Mouse (Mus musculus) embryonic facial prominence, embryonic 11.5 days (tissue): ENCODE results near the gene Agps. TPM values are rescaled to one million over a fixed set of nuclear protein-coding genes. Genes with fewer than 3 reads are reported as not detected.
A peak's percentile ranks its signal among the peaks of the same experiment; 100 is the strongest.

Experiments used
- ATAC-seq: fragments of 200-750 bp; cut with Nextera tagmentation; replicated peaks from 2 replicates; pipeline ENCODE4 v1.8.0; 2017; ENCODE audit warnings: low read depth; ENCODE audit not compliant: insufficient number of reproducible peaks, low FRiP score, low TSS enrichment
- DNase-seq: peaks from one replicate; pipeline ENCODE4 v3.0.0-alpha.2; 2015; ENCODE audit warnings: low spot score
- H3K27ac ChIP-seq: fragments of 300-500 bp; sonication (generic); replicated peaks from 2 replicates; pipeline ENCODE4 v1.5.1; 2014; ENCODE audit warnings: mild to moderate bottlenecking, low read depth, low read length, control low read depth
- H3K27me3 ChIP-seq: fragments of 300-500 bp; sonication (generic); 2 replicates; pipeline ENCODE4 v1.6.1; 2014; ENCODE audit warnings: mild to moderate bottlenecking, low read length, moderate library complexity, mixed read lengths; ENCODE audit not compliant: control insufficient read depth, insufficient read depth
- H3K36me3 ChIP-seq: fragments of 300-500 bp; sonication (generic); replicated peaks from 2 replicates; pipeline ENCODE4 v1.6.1; 2014; ENCODE audit warnings: low read depth, mild to moderate bottlenecking, low read length, moderate library complexity, mixed read lengths; ENCODE audit not compliant: control insufficient read depth, insufficient read depth
- H3K4me1 ChIP-seq: fragments of 300-500 bp; sonication (generic); 2 replicates; pipeline ENCODE4 v1.6.1; 2014; ENCODE audit warnings: low read length, mixed read lengths; ENCODE audit not compliant: control insufficient read depth, insufficient read depth
- H3K4me2 ChIP-seq: fragments of 300-500 bp; sonication (generic); 2 replicates; pipeline ENCODE4 v1.6.1; 2014; ENCODE audit warnings: low read depth, mild to moderate bottlenecking, control low read depth, low read length, moderate library complexity
- H3K4me3 ChIP-seq: fragments of 300-500 bp; sonication (generic); 2 replicates; pipeline ENCODE4 v1.5.1; 2014; ENCODE audit warnings: low read depth, low read length, control low read depth
- H3K9ac ChIP-seq: fragments of 300-500 bp; sonication (generic); replicated peaks from 2 replicates; pipeline ENCODE4 v1.6.1; 2014; ENCODE audit warnings: mild to moderate bottlenecking, control low read depth, low read length
- H3K9me3 ChIP-seq: fragments of 300-500 bp; sonication (generic); replicated peaks from 2 replicates; pipeline ENCODE4 v1.6.1; 2016; ENCODE audit warnings: mild to moderate bottlenecking, low read length, inconsistent platforms, mixed read lengths; ENCODE audit not compliant: control insufficient read depth
- WGBS: fragments of 180-500 bp; shearing (Covaris S2); extraction: QIAGEN DNeasy Blood & Tissue Kit; methylation state at CpG from one replicate; pipeline ENCODE4 v1.1.7; 2014; 5-methylcytosine and 5-hydroxymethylcytosine counted together
- polyA plus RNA-seq: library from polyadenylated mRNA; unstranded; fragments of >200 nt; fragmentation: Nextera tagmentation; extraction: Ambion mirVana; gene quantifications from 2 replicates; pipeline ENCODE4 v1.2.1, GENCODE M21; 2014

Gene Agps
- polyA plus RNA-seq, 1 experiment from 2014 or later, result 45.3 TPM

- H3K27ac ChIP-seq, result peak overlapping the region; percentile 7; the same call in 1 of the 2 replicates
- 9% methylated on average over 15 of the region's 15 CpGs for WGBS
- H3K27me3 ChIP-seq, result no peaks in the 10 kb centered on the region
These were observed 127.9 kb downstream of the Agps start for GRCm38 (mm10) chr2:75959850-75960365.

GRCm38 (mm10) chr2:75960366-75961330 is 128.7 kb downstream of the Agps start:
- 51% methylated on average over 15 of the region's 15 CpGs for WGBS
- H3K36me3 ChIP-seq, result no peaks in the 10 kb centered on the region
- ATAC-seq, result no peak
- no peak overlapping the region for H3K4me3 ChIP-seq
- no peak overlapping the region; the same call in 1 of the 2 replicates for H3K9ac ChIP-seq
- H3K4me2 ChIP-seq, result no peak overlapping the region; the same call in 1 of the 2 replicates
- DNase-seq, result no peak
- H3K4me1 ChIP-seq, result peaks cover 3% of the 10 kb centered on the region; the same call in 1 of the 2 replicates
- no peaks in the 10 kb centered on the region for H3K9me3 ChIP-seq
- H3K27ac ChIP-seq, result peak overlapping the region; percentile 7; the same call in 1 of the 2 replicates
- H3K27me3 ChIP-seq, result no peaks in the 10 kb centered on the region

More at GRCm38 (mm10) chr2:75959850-75960365, 127.9 kb downstream of the Agps start:
- DNase-seq (peak; percentile 54), ATAC-seq (0 out of 2 replicates have a peak, but pooled peaks have one; percentile 64)
- Histone ChIP-seq H3K9ac (peak overlapping the region; percentile 43; the same call in 1 of the 2 replicates), H3K4me3 (no peak overlapping the region), H3K4me1 (peaks cover 3% of the 10 kb centered on the region; the same call in 1 of the 2 replicates), H3K9me3 (no peaks in the 10 kb centered on the region), H3K36me3 (no peaks in the 10 kb centered on the region), H3K4me2 (peak overlapping the region; percentile 5)

GRCm38 (mm10) chr2:75963211-75963840 is 131.3 kb downstream of the Agps start:
- 53% methylated on average over 10 of the region's 10 CpGs for WGBS
- Histone ChIP-seq H3K4me3 (no peak overlapping the region), H3K4me1 (peaks cover 3% of the 10 kb centered on the region; the same call in 1 of the 2 replicates), H3K27me3 (no peaks in the 10 kb centered on the region), H3K9ac (no peak overlapping the region), H3K27ac (no peak overlapping the region), H3K9me3 (no peaks in the 10 kb centered on the region), H3K36me3 (no peaks in the 10 kb centered on the region), H3K4me2 (no peak overlapping the region)
- DNase-seq, result no peak
- no peak for ATAC-seq

GRCm38 (mm10) chr2:75964051-75964450 is 132.1 kb downstream of the Agps start:
- no peak for DNase-seq
- ATAC-seq, result no peak
- Histone ChIP-seq H3K4me3 (no peak overlapping the region), H3K4me2 (no peak overlapping the region), H3K27me3 (no peaks in the 10 kb centered on the region), H3K9ac (no peak overlapping the region), H3K27ac (no peak overlapping the region), H3K4me1 (peaks cover 3% of the 10 kb centered on the region; the same call in 1 of the 2 replicates), H3K36me3 (no peaks in the 10 kb centered on the region), H3K9me3 (no peaks in the 10 kb centered on the region)
- 69% methylated on average over 5 of the region's 5 CpGs for WGBS

- Histone ChIP-seq H3K9ac (no peak overlapping the region), H3K9me3 (no peaks in the 10 kb centered on the region), H3K4me1 (peaks cover 3% of the 10 kb centered on the region; the same call in 1 of the 2 replicates), H3K27me3 (no peaks in the 10 kb centered on the region), H3K36me3 (no peaks in the 10 kb centered on the region), H3K27ac (no peak overlapping the region), H3K4me3 (no peak overlapping the region), H3K4me2 (peak overlapping the region; percentile 22)
- ATAC-seq (no peak), DNase-seq (peak; percentile 78)
- 18% methylated on average over 14 of the region's 14 CpGs for WGBS
These were observed 132.5 kb downstream of the Agps start for GRCm38 (mm10) chr2:75964512-75964911.

- DNase-seq (peak; percentile 83), ATAC-seq (no peak)
- H3K9me3 ChIP-seq, result no peaks in the 10 kb centered on the region
- H3K4me1 ChIP-seq, result peaks cover 3% of the 10 kb centered on the region; the same call in 1 of the 2 replicates
- WGBS, result 29% methylated on average over 5 of the region's 5 CpGs
- no peaks in the 10 kb centered on the region for H3K27me3 ChIP-seq
- peak overlapping the region; percentile 22 for H3K4me2 ChIP-seq
- H3K4me3 ChIP-seq, result no peak overlapping the region
- no peak overlapping the region for H3K27ac ChIP-seq
- no peak overlapping the region for H3K9ac ChIP-seq
- H3K36me3 ChIP-seq, result no peaks in the 10 kb centered on the region
These were observed 133.0 kb downstream of the Agps start for GRCm38 (mm10) chr2:75964972-75965371.

- no peaks in the 10 kb centered on the region for H3K9me3 ChIP-seq
- no peaks in the 10 kb centered on the region for H3K27me3 ChIP-seq
- WGBS, result 63% methylated on average over 9 of the region's 9 CpGs
- H3K36me3 ChIP-seq, result no peaks in the 10 kb centered on the region
- H3K9ac ChIP-seq, result no peak overlapping the region
- no peak overlapping the region for H3K4me2 ChIP-seq
- no peak overlapping the region for H3K27ac ChIP-seq
- no peaks in the 10 kb centered on the region for H3K4me1 ChIP-seq
- no peak overlapping the region for H3K4me3 ChIP-seq
- no peak for DNase-seq
- ATAC-seq, result no peak
These were observed 142.2 kb downstream of the Agps start for GRCm38 (mm10) chr2:75974131-75974530.
